Mouse (Mus musculus): Measurements from ENCODE around the gene Cybc1. TPM values are rescaled to one million over a fixed set of nuclear protein-coding genes. Genes with fewer than 3 reads are reported as not detected.

Cybc1 gene
- polyA plus RNA-seq, 1 experiment from 2014 or later, result 37.0 TPM

Other genes starting within 250 kb of the Cybc1 start
- 122 and 139 TPM in 2 replicates for gene Csnk1d, start 238.0 kb downstream of the Cybc1 start, polyA plus RNA-seq (2015; fragmentation: Nextera tagmentation; extraction: Ambion mirVana)
- gene Cd7, start 189.9 kb downstream of the Cybc1 start, polyA plus RNA-seq (2015; fragmentation: Nextera tagmentation; extraction: Ambion mirVana), result not detected in 2 replicates
- gene Sectm1b, start 165.8 kb downstream of the Cybc1 start, polyA plus RNA-seq (2015; fragmentation: Nextera tagmentation; extraction: Ambion mirVana), result not detected in 2 replicates
- gene Sectm1a, start 148.1 kb downstream of the Cybc1 start, polyA plus RNA-seq (2015; fragmentation: Nextera tagmentation; extraction: Ambion mirVana), result not detected in 2 replicates
- 0.09 TPM in 1 of 2 replicates, not detected in the other for gene Tex19.2, start 110.6 kb downstream of the Cybc1 start, polyA plus RNA-seq (2015; fragmentation: Nextera tagmentation; extraction: Ambion mirVana)
- not detected in 2 replicates for gene Tex19.1, start 83.2 kb downstream of the Cybc1 start, polyA plus RNA-seq (2015; fragmentation: Nextera tagmentation; extraction: Ambion mirVana)
- 0.09 TPM in 1 of 2 replicates, not detected in the other for gene Uts2r, start 69.1 kb downstream of the Cybc1 start, polyA plus RNA-seq (2015; fragmentation: Nextera tagmentation; extraction: Ambion mirVana)
- gene Hexdc, start 24.9 kb downstream of the Cybc1 start, polyA plus RNA-seq (2015; fragmentation: Nextera tagmentation; extraction: Ambion mirVana), result 11.4 and 12.0 TPM in 2 replicates
- 16.8 and 17.2 TPM in 2 replicates for gene Ogfod3, start 24.6 kb downstream of the Cybc1 start, polyA plus RNA-seq (2015; fragmentation: Nextera tagmentation; extraction: Ambion mirVana)
- 74.0 and 78.9 TPM in 2 replicates for gene Narf, start 7.9 kb upstream of the Cybc1 start, polyA plus RNA-seq (2015; fragmentation: Nextera tagmentation; extraction: Ambion mirVana)
- 13.4 and 14.2 TPM in 2 replicates for gene Foxk2, start 30.7 kb upstream of the Cybc1 start, polyA plus RNA-seq (2015; fragmentation: Nextera tagmentation; extraction: Ambion mirVana)
- 82.1 and 90.2 TPM in 2 replicates for gene Wdr45b, start 125.1 kb upstream of the Cybc1 start, polyA plus RNA-seq (2015; fragmentation: Nextera tagmentation; extraction: Ambion mirVana)
- 4.1 and 4.3 TPM in 2 replicates for gene Rab40b, start 158.9 kb upstream of the Cybc1 start, polyA plus RNA-seq (2015; fragmentation: Nextera tagmentation; extraction: Ambion mirVana)
- 10.3 and 11.0 TPM in 2 replicates for gene Fn3krp, start 192.1 kb upstream of the Cybc1 start, polyA plus RNA-seq (2015; fragmentation: Nextera tagmentation; extraction: Ambion mirVana)
- 2.3 and 2.5 TPM in 2 replicates for gene Fn3k, start 205.6 kb upstream of the Cybc1 start, polyA plus RNA-seq (2015; fragmentation: Nextera tagmentation; extraction: Ambion mirVana)
- 45.2 and 50.0 TPM in 2 replicates for gene Tbcd, start 222.6 kb upstream of the Cybc1 start, polyA plus RNA-seq (2015; fragmentation: Nextera tagmentation; extraction: Ambion mirVana)